Mouse (Mus musculus): Measurements from ENCODE around the gene Chst11.

DNA sequence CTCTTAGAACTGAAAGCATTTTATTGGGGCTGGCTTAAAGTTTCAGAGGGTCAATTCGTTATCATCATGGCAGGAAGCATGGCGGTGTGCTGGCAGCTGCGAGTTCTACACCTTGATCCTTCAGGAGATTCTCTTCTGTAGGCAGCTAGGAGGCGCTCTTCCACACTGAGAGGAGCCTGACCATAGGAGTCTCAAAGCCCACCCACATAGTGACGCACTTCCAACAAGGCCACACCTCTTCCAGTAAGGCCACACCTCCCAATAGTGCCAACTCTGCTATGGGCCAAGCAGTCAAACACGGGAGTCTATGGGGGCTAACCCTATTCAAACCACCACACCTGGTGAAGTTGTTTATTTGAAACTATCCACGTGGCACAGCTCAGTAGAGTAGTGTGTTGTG is 24.0 kb upstream of the Chst11 start:
- no peak for TF ChIP-seq CTCF (IDR thresholded peaks at IDR 0.05; ENCODE audit: low read depth, low read length)
- no peak for TF ChIP-seq POLR2A (IDR thresholded peaks at IDR 0.05; ENCODE audit: extremely low read depth, insufficient read depth, low read length)

All from liver, adult 2 months (tissue).